Mouse (Mus musculus): ENCODE results near the gene Adra2b. TPM values are rescaled to one million over a fixed set of nuclear protein-coding genes. Genes with fewer than 3 reads are reported as not detected.

Gene Adra2b
- polyA plus RNA-seq, 2 experiments = 0.21 to 0.52 TPM

GRCm38 (mm10) chr2:127328090-127328851, 34.7 kb upstream of the Adra2b start:
- no peak overlapping the region for H3K27ac ChIP-seq (replicated peaks; ENCODE audit: low read depth, low read length)

DNA sequence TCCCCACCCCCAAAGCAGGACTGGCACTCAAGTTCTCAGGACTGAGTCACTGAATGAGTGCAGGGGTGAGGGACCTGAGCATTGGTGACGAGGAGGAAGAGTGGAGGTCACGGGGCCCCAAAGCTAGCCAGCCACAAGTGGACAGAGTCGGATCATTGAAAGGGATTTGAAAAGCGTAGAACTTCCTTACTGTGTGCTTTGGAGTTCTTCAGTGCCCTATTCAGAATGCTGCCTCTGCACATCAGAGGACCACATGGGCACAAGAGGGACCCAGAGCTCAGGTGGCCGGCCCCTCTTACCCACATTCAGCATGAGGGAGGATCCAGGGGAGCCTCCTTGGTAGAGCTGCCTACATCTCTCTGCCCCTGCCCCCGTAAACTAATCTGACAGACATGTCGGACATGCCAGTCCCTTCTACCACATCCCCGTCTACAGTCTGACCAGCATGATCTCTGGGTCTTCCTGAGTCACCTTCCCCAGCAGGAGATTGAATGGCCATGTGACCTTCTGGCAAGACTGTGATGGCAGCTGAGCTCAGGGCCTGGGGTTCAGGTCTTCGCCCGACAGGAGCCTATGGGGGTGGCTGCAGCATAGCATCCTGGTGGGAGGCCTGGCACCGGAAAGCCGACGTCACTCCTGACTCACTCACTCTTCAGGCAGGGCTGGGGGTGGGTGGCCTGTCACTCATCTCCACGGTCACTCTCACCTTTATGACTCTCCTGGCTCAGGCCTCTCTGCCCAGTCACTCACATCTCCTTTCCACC, 30.0 kb upstream of the Adra2b start:
- WGBS = 78% methylated on average over 14 of the region's 14 CpGs
- Histone ChIP-seq H3K4me2 (replicated peaks; ENCODE audit: low read depth, low read length, severe bottlenecking) (no peak overlapping the region), H3K4me3 (replicated peaks; ENCODE audit: low read length) (no peak overlapping the region), H3K27me3 (ENCODE audit: control insufficient read depth, insufficient read depth, low read length) (peaks cover 13% of the 10 kb centered on the region; the same call in 1 of the 2 replicates), H3K36me3 (ENCODE audit: control insufficient read depth, insufficient read depth, low read length) (no peaks in the 10 kb centered on the region), H3K4me1 (ENCODE audit: control insufficient read depth, insufficient read depth, low read length) (0 out of 2 replicates have a peak, but pooled peaks cover 3% of the 10 kb centered on the region), H3K27ac (replicated peaks; ENCODE audit: low read depth, low read length) (no peak overlapping the region), H3K9ac (ENCODE audit: low read depth, low read length, severe bottlenecking) (no peak overlapping the region), H3K9me3 (ENCODE audit: control insufficient read depth, low read length) (no peaks in the 10 kb centered on the region)
- TF ChIP-seq POLR2A (IDR thresholded peaks at IDR 0.05; ENCODE audit: borderline replicate concordance, extremely low read depth, insufficient read depth, insufficient read length) = no peak
- DNase-seq (ENCODE audit: low spot score) (no peak), ATAC-seq (ENCODE audit: low FRiP score, low read depth) (no peak)

More at GRCm38 (mm10) chr2:127328090-127328851, 34.7 kb upstream of the Adra2b start:
- H3K4me2 ChIP-seq (replicated peaks; ENCODE audit: low read depth, low read length, severe bottlenecking) = no peak overlapping the region
- H3K27me3 ChIP-seq (ENCODE audit: control insufficient read depth, insufficient read depth, low read length) = no peaks in the 10 kb centered on the region
- WGBS = 69% methylated on average over 12 of the region's 12 CpGs
- peak overlapping the region; percentile 41; the same call in 1 of the 2 replicates for H3K9ac ChIP-seq (ENCODE audit: low read depth, low read length, severe bottlenecking)
- H3K9me3 ChIP-seq (ENCODE audit: control insufficient read depth, low read length) = no peaks in the 10 kb centered on the region
- TF ChIP-seq POLR2A (IDR thresholded peaks at IDR 0.05; ENCODE audit: borderline replicate concordance, extremely low read depth, insufficient read depth, insufficient read length) = no peak
- DNase-seq (ENCODE audit: low spot score) = no peak
- no peak overlapping the region for H3K4me3 ChIP-seq (replicated peaks; ENCODE audit: low read length)
- H3K36me3 ChIP-seq (ENCODE audit: control insufficient read depth, insufficient read depth, low read length) = no peaks in the 10 kb centered on the region
- no peak for ATAC-seq (ENCODE audit: low FRiP score, low read depth)
- H3K4me1 ChIP-seq (ENCODE audit: control insufficient read depth, insufficient read depth, low read length) = no peaks in the 10 kb centered on the region

- no peak for TF ChIP-seq POLR2A (IDR thresholded peaks at IDR 0.05; ENCODE audit: borderline replicate concordance, extremely low read depth, insufficient read depth, insufficient read length)
- peaks cover 13% of the 10 kb centered on the region; the same call in 1 of the 2 replicates for H3K27me3 ChIP-seq (ENCODE audit: control insufficient read depth, insufficient read depth, low read length)
- ATAC-seq (ENCODE audit: low FRiP score, low read depth) = no peak
- 0 out of 2 replicates have a peak, but pooled peaks cover 3% of the 10 kb centered on the region for H3K4me1 ChIP-seq (ENCODE audit: control insufficient read depth, insufficient read depth, low read length)
- no peak overlapping the region for H3K4me2 ChIP-seq (replicated peaks; ENCODE audit: low read depth, low read length, severe bottlenecking)
- H3K9me3 ChIP-seq (ENCODE audit: control insufficient read depth, low read length) = no peaks in the 10 kb centered on the region
- 72% methylated on average over 5 of the region's 5 CpGs for WGBS
- no peak for DNase-seq (ENCODE audit: low spot score)
- H3K4me3 ChIP-seq (replicated peaks; ENCODE audit: low read length) = no peak overlapping the region
- H3K27ac ChIP-seq (replicated peaks; ENCODE audit: low read depth, low read length) = no peak overlapping the region
- no peaks in the 10 kb centered on the region for H3K36me3 ChIP-seq (ENCODE audit: control insufficient read depth, insufficient read depth, low read length)
- no peak overlapping the region for H3K9ac ChIP-seq (ENCODE audit: low read depth, low read length, severe bottlenecking)
Measured at GRCm38 (mm10) chr2:127333945-127334603, 28.9 kb upstream of the Adra2b start.

DNA sequence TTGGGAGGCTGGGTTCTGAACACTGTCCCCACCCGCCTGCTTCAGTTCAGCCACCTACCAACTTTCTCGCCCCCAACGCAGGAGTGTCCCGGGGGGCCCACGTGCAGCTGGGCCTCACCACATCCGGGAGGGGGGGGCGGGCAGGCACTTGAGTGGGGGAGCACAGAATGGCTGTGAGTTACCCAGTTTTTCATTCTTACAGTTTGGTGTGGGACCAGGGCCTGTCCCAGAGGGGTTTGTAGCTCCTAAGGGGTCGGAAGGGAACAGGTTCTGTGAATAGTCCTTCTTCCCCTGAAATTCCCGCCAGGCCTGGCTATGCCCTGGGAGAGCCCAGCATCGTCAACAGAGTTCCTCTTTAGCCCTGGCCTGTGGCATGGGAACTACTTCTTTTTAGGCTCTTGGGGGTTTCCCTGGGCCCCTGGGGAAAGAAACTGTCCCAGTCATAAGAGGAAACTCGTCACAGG, 27.9 kb upstream of the Adra2b start:
- DNase-seq (ENCODE audit: low spot score) = no peak
- Histone ChIP-seq H3K4me1 (ENCODE audit: control insufficient read depth, insufficient read depth, low read length) (0 out of 2 replicates have a peak, but pooled peaks cover 3% of the 10 kb centered on the region), H3K9ac (ENCODE audit: low read depth, low read length, severe bottlenecking) (no peak overlapping the region), H3K27ac (replicated peaks; ENCODE audit: low read depth, low read length) (no peak overlapping the region), H3K9me3 (ENCODE audit: control insufficient read depth, low read length) (no peaks in the 10 kb centered on the region), H3K36me3 (ENCODE audit: control insufficient read depth, insufficient read depth, low read length) (no peaks in the 10 kb centered on the region), H3K27me3 (ENCODE audit: control insufficient read depth, insufficient read depth, low read length) (peaks cover 13% of the 10 kb centered on the region; the same call in 1 of the 2 replicates), H3K4me3 (replicated peaks; ENCODE audit: low read length) (no peak overlapping the region), H3K4me2 (replicated peaks; ENCODE audit: low read depth, low read length, severe bottlenecking) (no peak overlapping the region)
- ATAC-seq (ENCODE audit: low FRiP score, low read depth) = no peak
- WGBS = 34% methylated on average over 11 of the region's 11 CpGs
- no peak for TF ChIP-seq POLR2A (IDR thresholded peaks at IDR 0.05; ENCODE audit: borderline replicate concordance, extremely low read depth, insufficient read depth, insufficient read length)
